Mouse (Mus musculus) kidney, adult 2 months (tissue): ENCODE measurements around the gene Pknox2.

ENCODE experiments used
- CTCF ChIP-seq: fragments of 200-500 bp; conservative IDR thresholded peaks from 2 replicates; pipeline ENCODE4 v1.5.1; 2011; ENCODE audit warnings: low read depth, mild to moderate bottlenecking, control low read depth, low read length, moderate library complexity, mixed read lengths; ENCODE audit not compliant: insufficient read depth, insufficient read length
- POLR2A ChIP-seq: fragments of 200-500 bp; IDR thresholded peaks from one replicate; pipeline ENCODE4 v1.6.1; 2011; ENCODE audit warnings: low read depth, low read length, control low read depth

GRCm38 (mm10) chr9:37066732-37067472 is 80.3 kb downstream of the Pknox2 start:
- TF ChIP-seq POLR2A (no peak), CTCF (no peak)
